Mouse (Mus musculus) gastrocnemius, postnatal 36 days (tissue): ENCODE data around the gene Tfap2a. TPM values are rescaled to one million over a fixed set of nuclear protein-coding genes. Genes with fewer than 3 reads are reported as not detected.

Experiments
- DNase-seq, 2 experiments: peaks; one replicate each; pipeline ENCODE4 v3.0.0; 2022
- intact Hi-C: fragments of 180-260 bp; cut with DNase I; formaldehyde crosslinking; loops from one replicate; pipeline ENCODE4 v1.15.1; 2025
- long read RNA-seq, 2 experiments: library from polyadenylated mRNA; stranded (forward); transcript quantifications; one replicate each; pipeline ENCODE4 v2.0.0; 2021
- total RNA-seq, 2 experiments: library from RNA; stranded (reverse); gene quantifications; 2 replicates each; pipeline ENCODE4 v1.2.3; 2021

The Tfap2a gene
- not detected for total RNA-seq
- long read RNA-seq, experiment 1: 0 reads
- long read RNA-seq, experiment 2: 0 reads

DNA sequence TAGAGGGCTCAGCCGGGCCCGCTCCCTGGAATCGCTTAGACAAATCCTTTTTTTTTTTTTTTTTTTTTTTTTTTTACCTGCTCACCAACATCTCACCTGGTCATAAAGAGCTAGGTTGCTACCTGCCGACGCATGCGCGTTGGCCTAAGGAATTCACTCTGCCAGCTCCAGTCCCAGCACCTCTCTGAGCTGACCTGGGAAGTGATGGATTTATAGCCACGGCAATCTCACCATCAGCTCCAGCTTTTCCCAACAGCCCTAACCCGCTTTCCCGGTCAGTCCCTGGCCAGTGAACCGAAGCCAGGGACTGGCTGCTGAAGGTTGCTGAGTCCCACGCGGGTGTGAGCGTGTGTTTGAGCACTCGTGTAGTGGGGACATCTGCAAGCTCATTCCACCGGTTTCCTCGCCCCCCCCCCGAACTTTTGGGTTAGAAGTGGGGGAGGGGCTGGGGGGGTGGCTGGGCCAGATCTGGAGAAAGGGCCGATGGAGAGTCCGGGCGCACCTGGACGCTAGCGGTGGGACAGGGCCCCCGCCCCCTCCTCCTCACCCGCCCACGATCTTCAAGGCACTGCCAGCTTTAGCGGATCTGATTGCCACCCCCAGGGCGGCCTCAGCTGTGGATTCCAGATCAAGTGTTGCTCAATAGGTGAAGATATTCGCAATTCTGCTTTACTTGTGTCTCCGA is at the start of gene Tfap2a:
Gene Tfap2a (minus strand): TSS at position 181 of the 685 bp plus-strand sequence.
- DNase-seq: no peak
- intact Hi-C loops: loop anchor here (10.0 kb wide), 1 partner anchor 1316 kb away; the partner anchor contains the start of gene Hivep1

DNA sequence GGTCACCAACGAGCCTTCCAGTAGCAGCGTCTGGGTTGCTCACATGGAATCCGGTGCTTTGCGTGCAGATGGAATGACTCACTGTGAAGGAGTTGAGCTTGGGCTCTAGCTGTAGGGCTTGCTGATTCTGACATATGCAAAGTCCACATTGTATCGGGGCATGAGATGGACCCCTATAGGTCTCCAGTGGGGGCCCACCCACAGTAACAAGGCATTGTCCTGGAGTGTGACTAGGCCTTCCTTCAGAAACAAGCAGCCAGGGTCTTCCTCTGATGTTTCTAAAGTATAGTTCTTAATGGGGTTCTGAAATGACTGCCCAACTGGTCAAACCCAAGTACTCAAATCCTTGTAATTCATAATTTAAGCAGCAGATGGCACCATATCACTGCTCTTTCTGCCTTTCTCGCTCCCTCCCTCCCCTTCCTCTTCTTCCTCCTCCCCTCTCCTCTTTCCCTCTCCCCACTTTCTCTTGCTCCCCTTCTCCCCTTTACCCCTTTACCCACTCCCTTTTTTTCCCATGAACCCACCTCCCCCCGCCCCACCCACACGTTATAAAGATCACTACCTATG is 46.1 kb upstream of the Tfap2a start:
- no peak for DNase-seq
- intact Hi-C loops: loop anchor here (5.0 kb wide), 1 partner anchor 453 kb away; no protein-coding TSS in a partner anchor

DNA sequence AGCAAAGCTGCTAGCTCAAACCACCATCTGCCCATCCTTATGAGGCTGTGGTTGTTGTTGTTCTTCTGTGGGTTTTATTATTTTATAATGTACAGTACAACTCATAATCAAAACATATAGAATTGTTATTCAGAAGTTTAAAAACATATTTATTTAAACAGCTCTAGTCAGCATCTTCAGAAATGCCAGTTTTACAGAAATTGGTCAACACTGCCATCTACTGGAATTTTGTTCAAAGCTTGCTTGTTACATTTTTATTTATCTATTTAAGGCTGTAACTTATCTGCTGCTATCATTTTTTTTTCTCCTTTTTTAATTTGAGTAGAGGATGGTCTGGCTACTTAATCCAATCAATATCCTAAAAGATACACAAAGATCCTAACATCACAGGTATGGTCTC is 19.8 kb upstream of the Tfap2a start:
- intact Hi-C loops: no loop called here
- no peak for DNase-seq

DNA sequence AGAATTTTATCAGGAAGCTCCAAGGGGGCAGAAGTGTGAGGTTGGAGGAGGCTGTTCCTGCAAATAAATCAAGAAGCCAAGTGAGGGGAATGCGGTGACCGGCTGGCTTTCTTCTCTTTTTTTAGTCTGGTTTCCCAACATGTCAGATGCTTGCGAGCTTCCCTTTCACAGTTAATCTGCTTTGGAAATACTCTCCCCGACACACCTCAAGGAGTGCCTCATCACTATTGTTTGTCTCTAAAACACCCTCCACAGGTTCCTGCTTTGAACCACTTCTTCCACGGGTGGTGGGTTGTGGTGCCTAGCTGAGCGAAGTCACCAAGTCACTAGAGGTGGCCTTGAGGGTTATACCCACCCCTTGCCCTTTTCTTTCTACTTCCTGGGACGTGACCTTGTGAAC is 18.2 kb upstream of the Tfap2a start:
- no peak for DNase-seq
- intact Hi-C loops: no loop called here

DNA sequence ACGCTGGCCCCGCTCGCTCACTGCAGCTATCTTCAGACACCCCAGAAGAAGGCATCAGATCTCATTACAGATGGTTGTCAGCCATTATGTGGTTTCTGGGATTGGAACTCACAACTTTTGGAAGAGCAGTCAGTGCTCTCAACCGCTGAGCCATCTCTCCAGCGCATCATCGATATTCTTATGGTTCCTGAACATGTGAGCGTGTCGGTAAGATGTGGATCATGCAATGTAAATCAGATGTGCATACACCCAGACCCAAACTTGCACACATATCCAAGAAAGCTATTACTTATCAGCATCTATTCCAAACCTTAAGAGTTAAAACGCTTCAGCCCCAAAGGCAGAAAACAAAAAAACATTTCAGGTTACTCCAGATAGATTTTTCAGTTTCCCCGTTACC is 15.9 kb upstream of the Tfap2a start:
- DNase-seq: no peak
- intact Hi-C loops: no loop called here

DNA sequence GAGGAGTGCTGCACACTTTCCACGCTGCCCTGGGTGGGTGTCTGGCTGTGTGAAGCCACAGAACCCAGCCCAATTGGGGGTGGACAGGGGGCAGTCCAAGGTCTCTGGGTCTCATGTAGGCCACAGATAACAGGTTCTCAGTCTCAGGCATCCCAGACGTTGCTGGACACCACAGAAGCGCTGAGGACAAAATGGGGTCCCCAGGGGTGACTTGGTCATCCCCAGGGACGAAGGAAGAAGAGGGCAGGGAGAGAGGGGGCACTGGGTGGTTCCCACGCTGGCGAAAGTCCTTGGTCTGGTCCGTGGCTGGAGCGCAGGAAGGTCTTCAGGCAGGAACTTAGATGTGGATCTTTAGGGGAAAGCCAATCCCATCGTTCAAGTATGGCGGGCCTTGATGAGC is 13.7 kb upstream of the Tfap2a start:
- no peak for DNase-seq
- intact Hi-C loops: no loop called here

DNA sequence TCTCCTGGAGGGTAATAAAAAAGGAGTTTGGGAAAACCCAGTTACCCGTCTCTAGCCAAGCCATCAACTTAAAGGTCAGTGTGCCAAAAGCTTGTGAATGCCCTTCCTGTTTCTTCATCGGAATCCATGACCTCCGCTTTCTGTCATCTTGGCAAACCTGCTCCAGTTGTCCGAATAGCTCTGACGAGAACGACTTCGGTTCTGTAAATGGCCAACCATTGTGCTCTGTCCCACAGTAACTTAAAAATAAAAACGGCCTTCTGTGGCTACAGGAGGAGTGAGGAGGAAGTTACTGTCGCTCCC is 11.4 kb upstream of the Tfap2a start:
- DNase-seq: no peak
- intact Hi-C loops: loop anchor here (5.0 kb wide), 1 partner anchor 1307 kb away; no protein-coding TSS in a partner anchor

DNA sequence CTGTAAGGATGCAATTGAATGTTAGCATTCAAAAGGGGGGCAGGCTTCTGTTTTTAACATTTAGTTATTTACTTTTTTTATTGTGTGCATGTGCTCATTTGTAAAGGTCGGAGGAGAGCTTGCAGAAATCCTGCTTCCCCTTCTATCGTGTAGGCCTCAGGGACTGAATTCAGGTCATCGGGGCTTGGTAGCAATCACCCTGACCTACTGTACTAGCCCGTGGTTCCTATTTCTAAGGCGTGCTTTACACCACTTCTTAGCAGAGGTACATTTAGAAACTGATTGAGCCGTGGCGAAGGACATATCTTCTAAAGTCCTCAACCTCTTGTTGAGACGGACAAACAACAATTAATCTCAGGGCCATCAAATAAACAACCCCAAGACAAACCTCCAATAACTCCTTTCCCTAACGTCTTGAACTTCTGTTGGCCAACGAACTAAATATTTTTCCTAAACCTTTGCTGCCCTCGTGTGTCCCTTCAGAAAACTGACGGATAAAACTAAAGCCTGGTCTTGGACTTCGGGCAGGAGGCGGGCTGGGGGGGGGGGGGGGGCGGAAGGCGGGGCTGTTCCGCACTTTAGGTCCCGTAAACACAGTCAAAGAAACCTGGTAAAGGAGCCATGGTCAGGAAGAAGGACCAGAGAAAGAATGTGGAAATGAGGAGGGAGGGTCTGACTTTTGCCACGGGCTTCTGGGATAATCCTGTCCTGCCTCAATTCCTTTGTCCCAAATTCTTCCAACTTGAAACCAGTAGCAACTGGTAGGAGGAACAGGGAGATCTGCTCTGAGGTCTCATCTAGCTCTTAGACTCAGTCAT is 10.8 kb upstream of the Tfap2a start:
- intact Hi-C loops: loop anchor here (5.0 kb wide), 1 partner anchor 1307 kb away; no protein-coding TSS in a partner anchor
- DNase-seq: no peak

DNA sequence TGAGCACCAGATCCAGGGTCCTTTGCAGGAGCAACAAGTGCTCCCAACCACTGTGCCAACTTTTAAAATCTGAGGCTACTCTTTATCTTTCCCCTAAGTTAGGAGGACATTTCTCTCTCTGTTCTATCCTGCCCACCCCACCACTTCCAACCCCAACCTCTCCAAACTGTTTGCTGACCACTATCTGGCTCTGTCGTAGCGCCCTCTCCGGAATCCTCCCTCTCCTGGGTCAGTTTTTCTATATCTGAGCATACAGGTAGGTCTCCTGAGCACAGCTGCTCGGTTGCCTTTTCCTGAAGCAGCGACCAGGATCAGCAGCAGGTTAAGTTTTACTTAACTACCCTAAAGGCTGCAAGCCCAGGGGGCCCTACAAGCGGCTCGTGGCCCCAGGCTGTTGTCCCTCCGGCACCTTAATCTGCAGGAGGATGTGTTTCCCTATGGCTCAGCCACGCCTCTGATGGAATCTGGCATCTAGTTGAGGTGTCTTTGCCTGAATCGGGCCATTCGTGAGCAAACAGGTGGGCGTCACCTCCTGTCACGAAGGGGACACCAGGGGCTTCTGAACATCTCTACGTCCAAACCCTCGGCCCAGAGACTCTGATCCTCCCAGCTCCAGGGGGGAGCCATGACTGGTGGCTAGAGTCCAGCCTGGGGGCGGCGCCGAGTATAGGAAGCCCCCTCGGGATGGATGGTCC is 6.1 kb upstream of the Tfap2a start:
- intact Hi-C loops: no loop called here
- no peak for DNase-seq

DNA sequence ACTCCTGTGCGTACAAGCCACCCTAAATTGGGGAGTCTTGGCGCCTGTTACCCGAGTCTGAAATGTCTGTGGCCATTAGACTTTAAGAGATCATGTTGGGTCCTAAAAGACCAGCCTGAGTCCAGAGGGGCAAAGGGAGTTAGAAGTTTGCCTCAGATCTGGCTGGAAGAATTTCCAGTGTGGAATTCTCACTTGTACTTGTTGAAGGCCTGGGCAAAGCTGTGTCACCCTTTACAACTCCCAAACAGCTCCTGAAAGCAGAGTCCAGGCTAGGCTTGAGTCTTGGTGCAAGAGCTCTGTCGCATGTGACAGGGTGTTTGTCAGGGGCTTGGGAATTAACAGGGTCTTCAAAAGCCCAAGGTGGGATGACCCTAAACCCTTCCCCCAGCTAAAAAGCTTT is 5.0 kb upstream of the Tfap2a start:
- DNase-seq: no peak
- intact Hi-C loops: no loop called here

DNA sequence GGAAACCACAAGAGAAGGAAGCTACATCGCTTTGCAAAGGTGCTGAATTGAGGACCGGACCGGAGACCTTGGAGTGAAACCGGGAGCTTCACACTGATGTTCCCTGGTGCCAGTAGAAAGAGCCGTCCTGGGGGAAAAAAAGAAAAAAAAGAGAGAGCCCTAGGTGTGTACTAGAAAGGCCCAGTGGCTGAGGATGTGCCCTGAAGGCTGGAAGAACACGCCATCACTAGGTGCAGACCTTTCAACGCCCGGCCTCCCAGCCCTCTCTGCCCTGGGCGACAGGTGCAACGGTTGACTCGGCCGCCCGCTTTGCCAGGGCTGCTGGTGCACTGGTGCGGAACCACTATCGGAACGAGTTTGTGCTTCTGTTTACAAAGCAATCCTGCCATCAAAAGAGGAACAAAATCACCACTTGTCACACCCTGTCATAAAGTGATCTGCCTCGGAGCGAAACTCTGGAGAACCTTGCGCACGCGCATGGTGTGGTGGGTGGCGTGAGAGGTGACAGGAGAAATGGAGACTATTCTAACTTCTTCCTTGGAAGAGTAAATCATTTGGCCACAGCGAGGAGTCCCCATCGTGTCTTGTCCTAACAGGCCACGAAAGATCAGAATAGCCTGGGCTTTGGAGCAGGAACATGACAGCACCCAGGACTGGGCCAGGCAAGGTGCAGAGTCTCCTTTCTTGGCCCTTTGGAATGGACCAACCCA is 3.8 kb upstream of the Tfap2a start:
- intact Hi-C loops: no loop called here
- DNase-seq: no peak

DNA sequence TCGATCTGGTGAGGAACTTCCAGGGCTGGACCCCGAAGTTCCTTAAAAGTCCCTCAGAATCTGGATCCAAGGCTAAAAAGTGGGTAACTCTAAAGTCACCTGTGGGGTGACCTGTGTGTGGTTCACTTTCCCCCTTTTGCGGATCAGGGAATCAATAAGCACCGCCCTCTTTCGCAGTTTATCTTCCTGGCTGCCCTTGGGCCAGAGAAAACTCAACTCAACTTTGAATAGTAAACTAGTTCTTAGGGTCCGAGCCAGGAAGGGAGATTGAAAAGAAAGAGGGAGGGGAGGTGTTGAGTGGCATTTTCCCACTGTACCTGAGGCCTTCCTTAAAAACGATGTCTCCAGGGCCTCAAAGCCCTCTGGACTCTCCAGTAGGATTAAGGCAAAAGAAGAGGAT is 3.3 kb upstream of the Tfap2a start:
- DNase-seq: no peak
- intact Hi-C loops: no loop called here

DNA sequence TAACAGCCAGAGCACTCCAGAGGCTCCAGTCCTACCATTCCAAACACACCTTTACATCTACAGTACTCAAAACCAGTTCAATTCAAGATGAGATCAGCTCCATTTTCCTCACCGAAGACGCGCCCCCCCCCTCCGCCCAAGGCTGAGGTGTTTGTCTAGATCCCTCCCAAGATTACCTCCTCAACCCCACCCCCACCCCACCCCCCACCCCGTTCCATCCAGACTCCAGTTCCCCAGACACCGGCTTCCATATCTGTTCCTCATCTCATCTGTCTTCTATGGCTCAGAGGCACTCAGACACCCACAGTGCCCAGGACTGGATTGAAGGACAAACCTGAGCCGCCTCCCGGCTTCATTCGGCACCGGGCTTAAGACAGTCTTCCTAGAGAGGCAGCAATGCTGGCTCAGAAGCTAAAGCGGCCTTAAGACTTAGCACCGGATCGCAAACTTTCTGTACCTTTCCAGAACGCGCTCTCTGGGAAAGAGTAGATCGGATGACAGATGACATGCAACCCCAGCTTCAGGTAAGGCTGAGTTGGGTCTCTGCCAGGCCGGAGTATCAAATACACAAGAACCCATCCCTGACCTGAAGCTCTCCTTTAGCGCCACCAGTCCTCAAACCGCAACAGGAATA is 2.7 kb upstream of the Tfap2a start:
- DNase-seq: no peak
- intact Hi-C loops: no loop called here

DNA sequence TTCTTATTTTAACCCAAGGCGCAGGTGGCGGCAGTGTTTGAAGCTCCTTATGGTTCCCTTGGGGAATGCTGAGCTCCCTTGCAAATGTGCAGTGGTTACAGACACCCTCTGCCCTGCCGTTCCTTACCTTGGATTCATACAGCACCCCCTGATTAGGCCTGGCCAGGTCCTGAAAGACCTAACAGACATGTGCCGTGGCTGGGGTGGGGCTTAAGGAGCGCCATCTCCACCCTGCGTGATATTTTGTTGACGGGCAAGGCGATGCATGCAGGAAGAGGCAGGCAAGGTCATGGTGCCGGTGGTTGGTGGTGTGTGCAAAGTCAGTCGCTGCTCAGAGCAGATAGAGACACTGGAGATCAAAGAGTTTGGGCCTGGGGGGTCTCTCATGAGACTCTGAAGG is 1.7 kb upstream of the Tfap2a start:
- DNase-seq: no peak
- intact Hi-C loops: loop anchor here (10.0 kb wide), 1 partner anchor 1315 kb away; the partner anchor contains the start of gene Hivep1

DNA sequence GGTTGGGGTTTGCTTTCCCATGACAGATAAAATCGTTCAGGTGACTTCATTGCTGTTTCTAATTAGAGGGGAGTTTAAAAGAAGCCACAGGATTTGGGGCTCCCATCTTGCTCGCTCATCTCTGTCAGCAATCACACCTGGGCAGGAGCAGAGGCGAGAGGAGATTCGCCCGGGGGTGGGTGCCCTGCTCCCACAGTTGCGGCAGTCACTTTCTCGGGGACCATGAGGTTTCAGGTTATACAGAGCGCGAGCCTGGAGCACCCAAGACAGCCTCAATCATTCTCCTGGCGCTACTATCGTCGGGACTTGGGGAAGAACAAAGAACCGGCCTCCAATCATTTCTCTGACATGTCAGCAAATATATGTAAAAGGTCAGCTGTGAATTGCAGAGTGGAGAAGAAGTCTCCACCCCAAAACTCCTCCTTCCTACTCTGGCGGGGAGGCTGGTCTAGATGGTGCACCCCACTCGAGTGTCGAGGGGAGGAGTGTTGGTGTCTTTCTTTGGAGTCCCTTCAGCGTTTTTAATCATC is 1.0 kb upstream of the Tfap2a start:
- intact Hi-C loops: loop anchor here (10.0 kb wide), 1 partner anchor 1316 kb away; the partner anchor contains the start of gene Hivep1
- no peak for DNase-seq

DNA sequence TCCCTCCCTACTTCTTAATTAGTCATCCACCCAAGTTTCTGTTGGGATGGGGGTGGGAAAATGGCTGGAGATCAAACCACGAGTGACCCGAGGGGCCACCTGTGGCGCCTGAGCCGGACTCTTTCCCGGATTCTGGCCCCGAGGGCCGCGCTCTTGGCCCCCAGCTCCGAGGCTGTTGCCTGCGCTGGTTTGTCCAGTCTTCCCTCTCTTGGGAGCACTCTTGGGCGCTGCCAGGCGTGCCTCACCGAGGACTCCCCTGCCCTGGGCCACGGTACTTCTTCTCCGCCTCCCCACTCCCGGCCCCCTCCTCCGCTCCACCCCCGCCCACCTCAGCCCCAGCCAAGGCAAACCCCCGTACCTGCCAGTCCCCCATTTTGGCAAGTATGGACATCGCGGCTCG is 415 bp downstream of the Tfap2a start:
- no peak for DNase-seq
- intact Hi-C loops: loop anchor here (10.0 kb wide), 1 partner anchor 1317 kb away; the partner anchor contains the start of gene Hivep1

DNA sequence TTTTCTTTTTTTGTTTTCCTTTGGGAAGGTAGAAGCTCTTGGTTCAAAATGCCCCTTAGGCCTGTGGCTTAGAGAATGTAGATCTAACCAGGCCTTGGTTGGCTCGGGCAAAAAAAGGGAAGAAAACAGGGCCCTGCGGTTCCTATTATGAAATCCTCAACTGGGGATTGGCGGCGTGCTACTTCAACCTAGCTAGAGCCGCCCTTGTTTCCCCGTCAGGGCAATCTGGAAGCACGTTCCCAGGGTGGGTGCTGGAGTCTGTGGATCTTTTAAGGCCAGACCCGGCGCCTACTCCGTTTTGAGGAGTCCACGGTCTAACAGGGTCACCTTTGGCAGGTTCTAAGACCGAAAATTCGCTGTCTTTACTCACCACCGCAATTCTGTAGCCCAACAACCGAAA is 1.1 kb downstream of the Tfap2a start:
- intact Hi-C loops: loop anchor here (10.0 kb wide), 1 partner anchor 1318 kb away; the partner anchor contains the start of gene Hivep1
- DNase-seq: no peak

DNA sequence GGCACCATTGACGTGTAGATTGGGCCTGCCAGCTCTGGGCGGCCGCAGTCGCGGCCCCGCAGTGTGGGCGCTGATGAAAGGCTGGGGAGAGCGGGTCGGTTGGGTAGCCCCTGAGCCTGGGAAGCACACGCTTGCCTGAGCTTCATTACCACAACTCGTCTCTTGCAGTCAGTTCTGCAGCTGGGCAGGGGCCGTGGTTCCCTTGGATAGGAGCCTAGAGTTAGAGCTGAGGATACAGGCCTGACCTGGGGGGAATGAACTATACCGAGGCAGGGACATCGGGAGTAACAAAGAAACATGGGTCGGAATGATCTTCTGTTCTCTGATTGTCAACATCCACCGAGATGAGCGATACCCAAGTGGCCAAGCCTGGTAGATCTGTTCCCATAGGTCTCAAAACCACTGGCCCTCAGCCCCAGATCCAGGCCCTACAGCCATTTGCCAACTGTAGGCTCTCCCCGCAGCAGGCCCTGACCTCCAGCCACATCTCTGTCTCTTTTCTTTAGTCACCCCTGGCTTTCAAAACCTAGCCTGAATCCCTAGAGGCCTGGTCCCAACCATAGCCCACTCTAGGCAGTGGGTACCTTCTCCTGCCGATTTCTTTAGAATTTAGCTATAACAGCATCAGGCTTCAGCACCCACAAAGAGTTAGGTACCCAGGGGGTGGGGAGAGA is 1.9 kb downstream of the Tfap2a start:
- intact Hi-C loops: loop anchor here (10.0 kb wide), 1 partner anchor 1319 kb away; the partner anchor contains the start of gene Hivep1
- no peak for DNase-seq
